9 mouse cellular contexts compared by ENCODE assay signal in the genomic region with DNA sequence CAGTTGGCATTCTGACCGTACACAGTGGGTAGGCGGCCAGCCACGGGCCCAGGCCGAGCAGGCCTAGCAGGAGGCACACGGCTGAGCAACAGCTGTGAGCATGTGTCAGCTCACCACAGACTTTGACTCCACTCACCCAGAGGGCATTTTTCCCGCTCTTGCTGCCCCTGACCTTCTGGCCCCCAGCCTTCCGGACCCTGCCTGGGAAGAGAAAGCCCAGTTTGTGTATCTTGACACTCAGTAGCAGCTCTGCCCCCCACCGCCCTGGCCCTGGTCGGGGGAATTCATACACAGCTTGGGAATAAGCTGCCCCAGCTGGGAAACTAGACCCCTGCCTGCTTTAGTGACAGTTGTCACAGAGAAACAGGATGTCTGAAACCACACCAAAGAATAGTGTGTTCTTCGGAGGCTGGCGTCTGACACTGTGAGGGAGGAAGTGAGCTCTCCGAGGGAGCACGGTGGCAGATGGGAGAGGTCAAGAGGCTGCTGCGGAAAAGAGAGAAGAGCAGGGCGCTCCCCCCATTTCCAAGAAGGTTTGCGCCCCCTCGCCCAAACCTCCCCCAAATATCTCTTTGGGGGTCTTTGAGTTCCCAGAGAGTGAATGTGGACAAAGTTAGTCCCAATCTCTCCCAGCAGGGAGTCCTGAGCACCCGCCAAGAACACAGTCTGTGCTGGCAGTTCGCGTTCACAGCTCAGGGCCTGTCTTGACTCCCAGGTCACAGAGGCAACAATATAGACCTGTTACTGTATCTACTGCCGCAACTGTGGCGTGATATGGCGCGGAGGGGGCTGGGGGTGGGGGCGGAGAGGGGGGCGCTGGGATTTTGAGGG. TPM values are rescaled to one million over a fixed set of nuclear protein-coding genes. Genes with fewer than 3 reads are reported as not detected.
DNase-seq lines count a peak whose midpoint lies in the region; ATAC-seq lines count a peak whose summit lies in the region.
"Had no signal": no experiment of that assay in that cellular context is flagged by ENCODE, and none has a peak within 500 bp of the region (broad histone marks: within the 10 kb centered on the region; RNA-seq: fewer than 3 reads in every experiment).

No protein-coding gene starts in this region.

- 0 out of 2 replicates have a peak, but pooled peaks cover 7% of the 10 kb centered on the region for H3K9me3 ChIP-seq in embryonic facial prominence, embryonic 15.5 days (replicated peaks)

- 0 out of 2 replicates have a peak, but pooled peaks have one; percentile 43 for ATAC-seq in embryonic facial prominence, embryonic 15.5 days (ENCODE audit: insufficient number of reproducible peaks, low FRiP score, low TSS enrichment, low read depth)
- 0 out of 2 replicates have a peak, but pooled peaks have one; percentile 20 for ATAC-seq in megakaryocyte progenitor cell, adult 5-6 weeks (replicated peaks; ENCODE audit: poor library complexity)

- no peak overlapping the region for H3K4me3 ChIP-seq in embryonic facial prominence, embryonic 15.5 days (replicated peaks)
- H3K4me3 ChIP-seq: megakaryocyte, embryonic 14.5 days had no signal

- peak overlapping the region; percentile 48 for H3K27ac ChIP-seq in embryonic facial prominence, embryonic 15.5 days (replicated peaks)

- H3K27me3 ChIP-seq in embryonic facial prominence, embryonic 15.5 days = no peaks in the 10 kb centered on the region

- 32% methylated on average over 26 of the region's 26 CpGs for WGBS in embryonic facial prominence, embryonic 15.5 days

- DNase-seq in B cell, adult 2 months = peak; percentile 2 to 5
- DNase-seq in Muller cell, postnatal 12 days (ENCODE audit: inconsistent ontology term) = peak; percentile 31
- DNase-seq in kidney, postnatal 10 days = peak; percentile 77
- DNase-seq in thymus, postnatal 25 days = peak; percentile 82
- no peak for DNase-seq in right cerebral cortex, postnatal 25 days
- no peak for DNase-seq in ovary, adult 18-20 months (ENCODE audit: low spot score)

- H3K9ac ChIP-seq in embryonic facial prominence, embryonic 15.5 days = no peak overlapping the region

- H3K4me1 ChIP-seq in embryonic facial prominence, embryonic 15.5 days = peaks cover 6% of the 10 kb centered on the region

- no peak overlapping the region for H3K4me2 ChIP-seq in embryonic facial prominence, embryonic 15.5 days (replicated peaks)

- no peaks in the 10 kb centered on the region for H3K36me3 ChIP-seq in embryonic facial prominence, embryonic 15.5 days

RNA-seq across cellular contexts. Expression of a gene that starts 24.4 kb away (rescaled TPM):
- polyA plus RNA-seq in embryonic facial prominence, embryonic 15.5 days (2015; fragmentation: Nextera tagmentation; extraction: Ambion mirVana) = 4.3 and 5.5 TPM in 2 replicates
- total RNA-seq in megakaryocyte progenitor cell, adult 5-6 weeks (2015) = not detected in 2 replicates
- not detected in 2 replicates for total RNA-seq in megakaryocyte progenitor cell, adult 5-6 weeks (2017)

Comparison
In these comparisons a context has a peak if more than half of its experiments do, and no peak if none do; other contexts are left out.
1. DNase-seq: peak in B cell, adult 2 months (2 of 2), Muller cell, postnatal 12 days (single experiment), kidney, postnatal 10 days (single experiment) and thymus, postnatal 25 days (single experiment); none in right cerebral cortex, postnatal 25 days (single experiment) and ovary, adult 18-20 months (single experiment).